Mouse (Mus musculus) thymus, adult 2 months (tissue): ENCODE results near the gene Gm11444.

Experiments
- CTCF ChIP-seq: fragments of 200-500 bp; IDR thresholded peaks from 2 replicates; pipeline ENCODE4 v1.5.1; 2012; ENCODE audit warnings: mild to moderate bottlenecking, control low read depth, low read length, moderate library complexity, borderline replicate concordance; ENCODE audit not compliant: control insufficient read depth, poor library complexity, insufficient read depth; ENCODE audit errors: extremely low read depth
- POLR2A ChIP-seq: fragments of 200-500 bp; IDR thresholded peaks from 2 replicates; pipeline ENCODE4 v1.6.1; 2012; ENCODE audit warnings: mild to moderate bottlenecking, low read length, control low read depth, moderate library complexity; ENCODE audit not compliant: control insufficient read depth, poor library complexity, insufficient read depth; ENCODE audit errors: extremely low read depth

- no peak for TF ChIP-seq CTCF
- no peak for TF ChIP-seq POLR2A
Observed at GRCm38 (mm10) chr11:85833081-85833521, 17.0 kb downstream of the Gm11444 start.
